Mouse (Mus musculus): Measurements from ENCODE around the gene Slc27a2.
A peak's percentile ranks its signal among the peaks of the same experiment; 100 is the strongest.

The Slc27a2 gene

GRCm38 (mm10) chr2:126553291-126553639, 1.1 kb downstream of the Slc27a2 start:
- DNase-seq (ENCODE audit: low read depth, low spot score), result no peak

- no peak for DNase-seq (ENCODE audit: low read depth, low spot score)
Observed at GRCm38 (mm10) chr2:126555533-126555932, 3.3 kb downstream of the Slc27a2 start.

- DNase-seq (ENCODE audit: low read depth, low spot score), result no peak
Observed at GRCm38 (mm10) chr2:126560094-126560493, 7.9 kb downstream of the Slc27a2 start.

- DNase-seq (ENCODE audit: low read depth, low spot score), result no peak
Observed at GRCm38 (mm10) chr2:126563411-126564105, 11.4 kb downstream of the Slc27a2 start.

- DNase-seq (ENCODE audit: low read depth, low spot score), result no peak
Observed at GRCm38 (mm10) chr2:126572163-126572562, 20.0 kb downstream of the Slc27a2 start.

- no peak for DNase-seq (ENCODE audit: low read depth, low spot score)
Observed at GRCm38 (mm10) chr2:126572747-126573146, 20.5 kb downstream of the Slc27a2 start.

GRCm38 (mm10) chr2:126575391-126576176, 23.4 kb downstream of the Slc27a2 start:
- no peak for DNase-seq (ENCODE audit: low read depth, low spot score)

GRCm38 (mm10) chr2:126577362-126577761, 25.2 kb downstream of the Slc27a2 start:
- DNase-seq (ENCODE audit: low read depth, low spot score), result no peak

- no peak for DNase-seq (ENCODE audit: low read depth, low spot score)
Observed at GRCm38 (mm10) chr2:126579282-126579681, 27.1 kb downstream of the Slc27a2 start.

- DNase-seq (ENCODE audit: low read depth, low spot score), result no peak
Observed at GRCm38 (mm10) chr2:126583960-126584359, 31.8 kb downstream of the Slc27a2 start.

- DNase-seq (ENCODE audit: low read depth, low spot score), result no peak
Observed at GRCm38 (mm10) chr2:126584621-126585369, 32.6 kb downstream of the Slc27a2 start.

GRCm38 (mm10) chr2:126587468-126587867, 35.3 kb downstream of the Slc27a2 start:
- DNase-seq (ENCODE audit: low read depth, low spot score), result no peak

GRCm38 (mm10) chr2:126591304-126591703, 39.1 kb downstream of the Slc27a2 start:
- no peak for DNase-seq (ENCODE audit: low read depth, low spot score)

GRCm38 (mm10) chr2:126593831-126594610, 41.8 kb downstream of the Slc27a2 start:
- DNase-seq (ENCODE audit: low read depth, low spot score), result peak; percentile 68

- DNase-seq (ENCODE audit: low read depth, low spot score), result no peak
Observed at GRCm38 (mm10) chr2:126596347-126597072, 44.3 kb downstream of the Slc27a2 start.

- DNase-seq (ENCODE audit: low read depth, low spot score), result no peak
Observed at GRCm38 (mm10) chr2:126597279-126598241, 45.4 kb downstream of the Slc27a2 start.

- no peak for DNase-seq (ENCODE audit: low read depth, low spot score)
Observed at GRCm38 (mm10) chr2:126598359-126598758, 46.2 kb downstream of the Slc27a2 start.

GRCm38 (mm10) chr2:126599005-126599404, 46.8 kb downstream of the Slc27a2 start:
- DNase-seq (ENCODE audit: low read depth, low spot score), result peak; percentile 64

GRCm38 (mm10) chr2:126600533-126600932, 48.3 kb downstream of the Slc27a2 start:
- DNase-seq (ENCODE audit: low read depth, low spot score), result no peak

Measured in A20 (cell line).